Mouse (Mus musculus): ENCODE measurements at regions not wholly inside any gene's neighbourhood (a gene's known extent, or its start where the extent isn't known, plus 50 kb on each side); places are given as distances from the start of the nearest gene placed in this dataset.

DNA sequence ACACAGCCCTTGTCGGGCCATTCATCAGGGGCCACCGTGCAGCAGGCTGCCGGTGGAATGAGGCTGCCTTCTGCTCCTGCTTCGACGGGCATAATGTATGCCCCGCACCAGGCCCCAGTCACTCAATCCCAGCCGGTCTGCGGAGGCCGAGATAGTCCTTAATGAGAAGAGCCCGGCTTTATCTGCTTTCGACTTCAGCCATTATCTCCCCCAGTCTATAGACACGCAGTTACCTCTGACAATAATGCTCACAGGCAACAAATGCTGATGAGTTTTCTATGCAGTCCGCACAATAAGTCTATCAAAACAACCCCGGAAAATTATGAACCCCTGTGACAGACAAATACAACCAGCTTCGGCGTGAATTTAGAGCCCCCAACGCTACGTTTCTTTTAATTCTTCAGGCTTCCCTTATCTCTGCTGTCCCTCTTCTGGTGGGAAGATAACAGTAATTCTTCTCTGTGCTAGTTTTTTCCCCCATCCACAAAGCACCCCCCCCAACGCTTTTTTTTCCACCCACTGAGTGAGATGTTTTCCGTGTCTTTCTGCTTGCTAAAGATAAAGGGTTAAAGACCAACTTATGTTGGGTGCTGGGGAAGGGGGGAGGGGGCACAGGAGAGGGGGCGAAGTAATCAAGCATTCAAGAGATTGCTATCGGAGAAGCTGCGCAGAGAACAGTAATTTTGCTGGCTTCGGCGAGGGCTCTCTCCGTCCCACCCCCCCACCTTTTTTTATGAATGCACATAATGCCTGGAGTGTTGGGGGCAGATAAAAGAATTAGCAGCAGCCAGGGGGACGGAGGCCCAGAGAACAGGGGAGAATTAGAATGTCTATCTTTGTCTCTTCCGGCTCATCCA, 117.8 kb downstream of the Mrm1 start:
- DNase-seq (ENCODE audit: low spot score in 2 of 2), result no peak

DNA sequence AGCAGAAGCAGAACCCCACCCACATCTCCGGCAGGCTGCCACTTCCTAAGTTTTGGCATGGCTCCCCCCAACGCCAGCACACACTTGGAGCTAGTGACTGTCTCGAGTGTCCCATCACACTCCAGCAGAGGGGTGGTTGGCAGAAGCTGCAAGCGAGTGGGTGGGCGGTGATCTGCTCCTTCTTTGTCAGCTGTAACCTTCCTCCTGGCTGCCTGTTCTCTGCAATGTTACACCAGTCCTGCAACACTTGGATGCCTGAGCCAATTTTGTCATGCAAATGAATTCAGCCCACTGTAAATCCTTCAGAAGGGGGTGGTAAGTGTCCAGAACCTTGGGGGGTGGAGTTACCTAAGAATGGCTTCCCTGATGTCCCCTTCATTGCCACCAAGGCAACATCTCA, 121.8 kb downstream of the Mrm1 start:
- no peak for DNase-seq (ENCODE audit: low spot score in 2 of 2)

DNA sequence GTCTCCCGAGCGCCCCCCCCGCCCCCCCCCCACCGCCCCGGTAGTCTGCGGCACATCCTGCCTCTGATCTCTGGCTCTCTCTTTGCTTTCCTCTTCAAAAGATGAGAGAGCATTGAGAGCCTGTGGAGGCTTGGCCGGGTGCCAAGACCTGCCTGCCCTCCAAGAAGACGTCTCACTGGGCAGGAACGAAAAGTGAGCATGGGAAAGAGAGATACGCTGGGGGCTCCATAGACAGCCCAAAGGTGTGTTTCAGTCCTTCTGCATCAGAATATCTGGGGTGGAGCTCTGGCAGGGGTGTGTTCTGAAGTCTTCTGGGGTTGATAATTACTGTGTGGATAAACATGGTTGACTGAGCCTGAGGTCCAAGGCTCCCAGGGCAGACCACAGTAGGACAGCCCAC, 126.7 kb downstream of the Mrm1 start:
- DNase-seq (ENCODE audit: low spot score in 2 of 2), result no peak

DNA sequence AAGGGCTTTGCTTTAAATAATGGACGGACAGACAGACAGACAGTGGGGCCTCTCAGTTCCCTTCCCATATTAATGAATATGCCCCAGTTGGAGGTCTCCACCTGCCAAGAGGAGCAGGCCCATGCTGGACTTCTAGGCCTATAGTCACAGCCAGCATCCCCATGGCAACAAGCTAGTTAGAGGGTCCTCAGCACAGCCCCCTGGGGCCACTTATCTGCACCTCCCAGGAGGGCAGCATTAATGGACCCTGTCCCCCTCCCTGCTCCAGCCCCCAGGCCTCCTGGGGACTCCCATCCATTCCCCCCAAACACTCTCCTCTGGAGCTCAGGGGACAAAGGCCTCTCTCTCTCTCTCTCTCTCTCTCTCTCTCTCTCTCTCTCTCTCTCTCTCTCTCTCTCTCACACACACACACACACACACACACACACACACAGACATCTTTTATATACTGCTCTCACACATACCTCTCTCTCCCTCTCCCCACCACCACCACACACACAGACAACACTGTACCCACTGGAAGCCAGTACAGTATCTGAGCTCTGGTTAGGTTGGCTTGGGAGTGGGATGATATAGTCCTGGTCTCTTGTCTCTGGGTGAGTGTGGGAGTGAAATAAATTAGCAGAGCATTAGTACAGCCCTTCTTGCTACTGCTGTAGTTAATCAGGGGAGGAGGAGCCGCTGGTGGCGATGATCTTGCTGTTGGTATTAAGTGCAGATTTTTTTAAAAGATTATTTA, 127.7 kb downstream of the Mrm1 start:
- no peak for DNase-seq (ENCODE audit: low spot score in 2 of 2)

DNA sequence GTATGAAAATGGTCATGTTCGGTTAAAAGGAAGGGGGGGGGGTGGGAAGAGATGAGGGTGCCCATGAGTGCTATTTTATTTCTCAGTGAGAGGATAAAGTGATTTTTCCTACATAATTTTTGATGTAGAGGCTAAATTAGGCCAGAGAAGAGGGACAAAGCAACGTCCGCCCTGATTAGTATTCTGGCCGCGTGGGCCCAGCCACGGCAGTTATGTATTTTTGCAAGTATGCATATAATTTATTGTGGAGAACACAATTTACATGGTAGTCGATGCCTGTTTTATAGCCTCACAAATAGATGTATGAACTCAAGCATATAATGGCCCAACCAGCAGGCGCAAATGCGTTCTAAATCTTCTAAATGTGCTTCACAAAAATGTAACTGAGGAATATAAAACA, 132.8 kb downstream of the Mrm1 start:
- no peak for DNase-seq (ENCODE audit: low spot score in 2 of 2)

DNA sequence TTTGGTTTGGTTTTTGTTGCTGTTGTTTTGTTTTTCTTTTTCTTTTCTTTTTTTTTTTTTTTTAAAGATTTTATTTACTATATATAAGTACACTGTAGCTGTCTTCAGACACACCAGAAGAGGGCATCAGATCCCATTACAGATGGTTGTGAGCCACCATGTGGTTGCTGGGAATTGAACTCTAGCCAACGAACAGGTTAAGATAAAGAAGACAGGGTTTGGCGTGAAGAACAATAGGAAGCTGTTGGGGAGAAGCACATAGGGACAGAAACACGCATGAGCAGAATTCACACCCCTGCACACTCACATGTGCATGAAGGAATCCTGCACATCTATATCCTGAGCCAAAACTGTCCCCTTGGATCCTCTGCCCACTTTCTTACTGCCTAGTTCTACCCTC, 135.0 kb downstream of the Mrm1 start:
- no peak for DNase-seq (ENCODE audit: low spot score in 2 of 2)

DNA sequence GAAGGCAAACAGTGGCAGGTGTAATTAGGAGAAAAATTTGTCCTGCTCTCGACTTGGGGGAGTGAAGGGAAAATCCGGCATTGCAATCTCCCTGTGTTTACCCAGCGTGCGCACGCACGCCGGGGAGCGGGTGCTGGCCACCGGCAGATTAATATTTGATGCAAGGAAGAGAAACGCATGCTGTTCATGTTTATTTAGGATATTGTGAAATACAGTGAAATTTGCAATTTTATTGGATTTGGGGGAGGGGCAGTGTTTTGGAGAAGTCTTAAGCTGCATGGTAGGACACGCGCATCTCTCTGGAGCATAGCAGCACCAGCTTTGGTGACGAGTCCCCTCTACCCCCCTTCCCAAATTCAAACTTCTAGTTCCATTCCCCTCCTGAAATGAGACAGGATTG, 136.4 kb downstream of the Mrm1 start:
- no peak for DNase-seq (ENCODE audit: low spot score in 2 of 2)

DNA sequence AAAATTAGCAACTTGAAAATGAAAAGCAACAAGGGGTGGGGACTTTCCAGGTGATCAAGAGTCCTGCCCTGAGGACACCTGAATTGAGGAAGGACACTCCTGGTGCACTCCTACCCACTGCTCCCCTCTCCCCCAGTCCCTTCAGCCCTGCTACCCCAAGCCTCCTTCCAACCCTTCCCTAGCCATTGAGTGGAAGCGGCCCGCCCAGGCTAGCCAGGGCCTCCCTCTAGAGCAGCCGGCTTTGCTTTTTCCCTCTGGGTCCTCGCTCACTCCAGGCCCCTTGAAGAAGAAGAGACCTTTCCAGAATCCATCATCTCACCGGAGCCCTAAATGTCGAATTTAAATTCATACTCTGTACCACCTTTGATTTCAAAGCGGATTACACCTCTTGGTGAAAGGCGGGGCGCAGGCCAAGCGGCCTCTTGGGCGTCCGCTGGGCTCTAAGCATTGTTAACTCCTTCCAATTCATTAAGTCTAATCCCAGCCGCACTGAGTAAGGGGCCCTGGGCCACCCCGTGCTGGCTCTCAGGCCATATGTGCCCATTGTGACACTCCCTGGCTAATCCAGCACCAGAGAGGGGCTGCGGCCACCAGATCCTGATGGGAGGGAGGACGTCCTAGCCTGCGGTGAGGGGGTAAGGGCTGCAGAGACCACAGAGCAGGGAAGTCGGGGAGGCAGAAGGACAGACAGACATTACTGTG, 142.8 kb downstream of the Mrm1 start:
- DNase-seq (ENCODE audit: low spot score in 2 of 2), result no peak

DNA sequence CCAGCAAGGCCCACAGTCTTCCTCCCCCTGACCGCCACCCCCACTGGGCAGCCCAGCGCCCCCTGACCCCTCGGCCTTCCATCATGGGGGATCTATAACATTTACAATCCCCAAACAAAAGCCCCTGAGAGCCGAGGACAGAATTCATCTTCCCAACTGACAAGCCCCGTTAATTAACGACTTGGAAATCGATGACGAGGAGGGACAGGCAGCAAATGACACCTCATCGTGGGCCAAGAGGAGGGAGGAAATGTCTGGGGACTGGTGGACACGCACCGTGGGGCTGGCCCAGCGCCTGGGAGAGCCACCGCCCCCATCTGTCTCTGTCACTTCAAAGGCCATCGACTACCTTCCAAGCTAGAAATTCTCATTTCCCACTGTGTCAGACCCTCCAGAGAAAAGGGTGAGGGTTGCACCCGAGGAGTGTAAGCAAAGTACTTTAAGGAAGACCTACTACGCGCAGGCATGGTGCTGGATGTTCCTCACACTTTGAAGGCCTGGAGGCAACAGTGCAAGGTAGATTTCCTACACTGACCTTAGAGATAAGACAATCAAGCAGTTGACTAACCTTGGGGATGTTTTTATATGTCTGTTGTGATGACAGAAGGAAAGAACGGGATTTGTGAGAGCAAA, 146.4 kb downstream of the Mrm1 start:
- DNase-seq (ENCODE audit: low spot score in 2 of 2), result no peak

DNA sequence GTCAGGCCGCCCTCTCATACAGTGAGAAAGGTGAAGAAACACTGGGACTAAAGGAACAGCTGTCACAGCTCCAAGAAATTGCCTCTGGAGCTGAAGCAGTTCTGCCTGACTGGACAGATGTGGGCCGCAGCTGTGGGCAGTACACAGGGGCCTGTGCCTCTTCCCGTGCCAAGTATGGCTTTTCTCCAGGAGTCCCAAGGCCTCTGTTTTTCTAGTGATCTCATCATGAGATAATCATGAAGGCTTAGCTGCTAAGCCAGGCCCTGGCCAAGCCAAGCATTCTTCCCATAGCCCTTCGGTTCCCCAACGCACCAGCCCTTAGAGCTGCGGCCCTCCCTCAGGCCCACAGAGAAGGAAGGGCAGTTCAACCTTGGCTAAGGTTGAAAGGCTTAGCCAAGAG, 146.2 kb upstream of the Lhx1 start:
- DNase-seq (ENCODE audit: low spot score in 2 of 2), result peak in 1 of 2 experiments; percentile 16

DNA sequence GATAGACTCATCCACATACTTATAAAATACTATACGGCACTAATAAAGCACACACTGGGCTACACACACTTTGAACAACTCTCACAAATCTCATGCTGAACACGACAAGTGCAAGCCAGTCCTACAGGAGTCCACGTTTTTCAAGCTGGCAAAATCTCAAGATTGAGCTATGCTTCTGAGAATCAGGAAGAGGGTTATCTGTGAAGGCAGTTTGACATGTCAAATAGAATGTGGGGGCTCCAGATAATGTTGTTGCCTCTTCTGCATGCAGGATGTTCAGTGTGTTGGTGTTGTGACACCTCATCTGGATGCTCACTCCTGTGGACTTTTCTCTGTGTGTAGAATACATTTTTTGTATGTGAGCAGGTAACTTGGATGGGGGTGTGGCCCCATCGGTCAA, 142.4 kb upstream of the Lhx1 start:
- no peak for DNase-seq (ENCODE audit: low spot score in 2 of 2)

DNA sequence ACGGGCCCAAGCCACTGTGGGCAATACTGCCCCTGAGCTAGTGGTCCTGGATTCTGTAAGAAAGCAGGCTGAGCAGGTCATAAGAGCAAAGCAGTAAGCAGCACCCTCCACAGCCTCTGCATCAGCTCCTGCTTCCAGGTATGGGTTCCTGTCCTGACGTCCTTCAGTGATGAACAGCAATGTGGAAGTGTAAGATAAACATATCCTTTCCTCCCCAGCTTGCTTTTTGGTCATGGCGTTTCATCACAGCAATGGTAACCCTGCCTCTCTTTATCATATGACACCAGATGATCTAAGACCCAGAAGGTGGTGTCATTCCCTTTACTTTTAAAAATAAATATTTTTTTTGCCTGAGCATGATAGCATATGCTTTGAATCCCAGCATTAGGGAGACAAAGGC, 138.9 kb upstream of the Lhx1 start:
- DNase-seq (ENCODE audit: low spot score in 2 of 2), result no peak

DNA sequence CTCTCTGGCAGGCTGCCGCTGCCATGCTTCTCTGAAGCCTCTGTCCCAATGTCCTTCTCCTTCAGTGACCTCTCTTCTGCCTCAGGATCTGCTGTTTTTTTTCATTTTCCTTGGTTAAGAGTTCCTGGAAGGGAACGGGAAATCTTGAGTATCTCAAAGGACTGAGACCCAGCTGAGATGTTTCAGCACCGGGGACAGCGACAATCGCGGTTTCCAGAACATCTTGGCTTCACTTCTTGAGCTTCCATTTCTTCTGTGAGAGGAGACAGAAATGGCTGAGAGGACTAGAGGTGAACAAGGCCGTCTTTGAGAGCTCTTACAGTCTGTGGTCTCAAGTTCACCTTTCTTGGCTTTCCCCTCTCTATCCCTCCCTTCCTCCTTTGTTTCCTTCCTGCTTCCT, 136.6 kb upstream of the Lhx1 start:
- DNase-seq (ENCODE audit: low spot score in 2 of 2), result peak; percentile 21 to 26

DNA sequence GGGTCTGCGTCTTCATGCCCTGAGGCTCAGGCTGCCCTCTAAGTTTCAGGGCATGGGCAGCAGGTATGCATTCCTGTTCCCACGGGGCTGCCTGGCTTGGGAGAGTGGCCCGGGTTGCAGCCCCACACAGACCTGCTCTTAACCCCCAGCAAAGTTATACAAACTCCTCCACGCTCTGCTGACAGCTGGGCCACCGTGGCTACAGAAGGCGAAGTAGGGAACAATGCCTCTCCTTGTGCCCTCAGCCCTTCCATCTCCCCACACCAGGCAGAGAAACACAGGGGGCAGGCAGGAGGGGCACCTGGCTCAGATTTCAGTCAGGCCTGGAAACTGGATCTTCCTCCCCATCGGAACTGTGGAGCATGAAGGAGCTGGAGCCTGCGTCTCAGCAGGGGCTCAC, 135.5 kb upstream of the Lhx1 start:
- DNase-seq (ENCODE audit: low spot score in 2 of 2), result no peak

DNA sequence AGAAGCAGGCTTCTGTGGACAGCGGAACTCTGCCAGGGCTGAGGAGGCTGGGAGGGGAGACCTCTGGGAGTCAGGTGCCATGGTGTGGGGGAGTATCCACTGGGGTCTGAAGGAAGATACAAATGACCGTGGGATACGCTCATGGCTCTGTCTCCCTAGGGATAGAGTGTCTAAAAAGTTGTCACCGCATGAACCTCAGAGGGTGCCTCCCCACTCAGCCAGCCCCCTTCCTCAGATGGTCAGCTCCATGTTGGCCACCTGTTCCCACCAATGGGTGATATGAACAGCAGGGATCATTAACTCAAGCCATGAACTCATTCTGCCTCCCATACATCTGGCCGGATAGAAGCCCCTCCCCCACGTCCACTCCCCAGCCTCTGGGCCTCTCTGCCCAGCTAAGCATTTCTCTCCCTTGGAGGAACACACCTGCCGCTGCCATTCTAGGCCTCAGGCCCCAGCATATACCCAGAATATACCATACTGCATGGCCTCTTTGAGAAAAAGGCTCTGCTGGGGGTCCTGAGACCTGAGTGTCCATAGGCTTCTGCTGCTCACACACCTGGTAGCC, 134.1 kb upstream of the Lhx1 start:
- no peak for DNase-seq (ENCODE audit: low spot score in 2 of 2)

DNA sequence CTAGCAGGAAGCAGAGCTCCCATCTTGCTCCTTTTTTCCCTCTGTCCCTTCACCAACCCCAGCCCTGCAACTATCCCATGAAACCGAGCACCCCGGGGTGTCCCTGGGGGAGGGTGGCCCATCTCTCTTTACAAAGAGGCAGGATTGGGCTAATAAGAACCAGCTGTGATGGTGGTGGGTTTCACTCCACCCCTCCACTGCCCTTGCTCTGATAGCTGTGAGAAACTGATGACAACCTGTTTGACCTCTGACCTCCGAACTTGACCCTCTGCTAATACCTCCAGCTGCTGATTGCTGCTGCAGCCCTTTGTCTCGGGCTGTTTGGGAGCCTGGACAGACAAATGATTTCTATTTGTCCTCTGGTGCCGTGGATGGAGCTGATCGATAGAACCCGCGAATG, 128.1 kb upstream of the Lhx1 start:
- no peak for DNase-seq (ENCODE audit: low spot score in 2 of 2)

DNA sequence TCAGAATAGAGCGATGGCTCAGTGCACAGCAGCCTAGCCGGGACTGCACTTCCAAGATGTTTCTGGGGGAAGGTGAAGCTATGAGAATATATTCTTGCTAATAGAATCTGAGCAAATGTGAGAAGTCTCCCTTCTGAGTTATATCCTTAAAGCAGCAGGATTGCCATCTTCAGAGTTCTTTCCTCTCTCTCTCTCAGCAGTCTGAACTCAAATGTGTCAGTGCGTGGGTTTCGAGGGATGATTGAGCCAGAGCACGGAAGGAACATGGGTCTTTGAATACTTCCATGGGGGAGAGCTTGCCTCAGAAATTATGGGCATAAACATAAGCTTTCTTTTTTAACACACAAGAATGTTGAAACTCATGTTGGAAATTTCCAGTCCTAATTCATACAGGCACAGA, 123.6 kb upstream of the Lhx1 start:
- no peak for DNase-seq (ENCODE audit: low spot score in 2 of 2)

DNA sequence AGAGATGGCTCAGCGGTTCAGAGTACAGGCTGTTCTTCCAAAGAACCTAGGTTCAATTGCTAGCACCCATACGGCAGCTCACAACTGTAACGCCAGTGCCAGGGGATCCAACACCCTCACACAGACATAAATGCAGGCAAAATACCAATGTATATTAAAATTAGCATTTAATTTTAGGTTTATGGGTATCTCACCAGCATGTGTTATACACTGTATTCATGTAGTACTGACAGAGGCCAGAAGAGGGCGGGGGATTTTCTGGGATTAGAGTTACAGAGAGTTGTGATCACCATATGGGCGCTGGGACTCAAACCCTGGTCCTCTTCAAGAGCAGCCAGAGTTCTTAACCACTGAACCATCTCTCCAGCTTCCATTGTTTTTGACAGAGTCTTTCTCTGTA, 121.8 kb upstream of the Lhx1 start:
- DNase-seq (ENCODE audit: low spot score in 2 of 2), result no peak

DNA sequence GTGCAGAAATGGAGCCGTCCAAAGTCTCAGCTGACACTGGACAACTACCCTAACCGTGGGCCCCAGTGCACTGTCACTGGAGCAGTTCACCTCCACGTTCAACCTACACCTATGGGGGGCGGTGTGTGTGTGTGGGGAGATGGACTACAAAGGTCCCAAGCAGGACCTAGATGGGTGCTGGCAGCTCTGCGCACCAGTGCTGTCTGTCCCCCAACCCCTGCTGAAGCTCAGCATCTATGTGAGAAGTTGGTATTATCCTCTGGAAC, 117.7 kb upstream of the Lhx1 start:
- DNase-seq (ENCODE audit: low spot score in 2 of 2), result no peak

DNA sequence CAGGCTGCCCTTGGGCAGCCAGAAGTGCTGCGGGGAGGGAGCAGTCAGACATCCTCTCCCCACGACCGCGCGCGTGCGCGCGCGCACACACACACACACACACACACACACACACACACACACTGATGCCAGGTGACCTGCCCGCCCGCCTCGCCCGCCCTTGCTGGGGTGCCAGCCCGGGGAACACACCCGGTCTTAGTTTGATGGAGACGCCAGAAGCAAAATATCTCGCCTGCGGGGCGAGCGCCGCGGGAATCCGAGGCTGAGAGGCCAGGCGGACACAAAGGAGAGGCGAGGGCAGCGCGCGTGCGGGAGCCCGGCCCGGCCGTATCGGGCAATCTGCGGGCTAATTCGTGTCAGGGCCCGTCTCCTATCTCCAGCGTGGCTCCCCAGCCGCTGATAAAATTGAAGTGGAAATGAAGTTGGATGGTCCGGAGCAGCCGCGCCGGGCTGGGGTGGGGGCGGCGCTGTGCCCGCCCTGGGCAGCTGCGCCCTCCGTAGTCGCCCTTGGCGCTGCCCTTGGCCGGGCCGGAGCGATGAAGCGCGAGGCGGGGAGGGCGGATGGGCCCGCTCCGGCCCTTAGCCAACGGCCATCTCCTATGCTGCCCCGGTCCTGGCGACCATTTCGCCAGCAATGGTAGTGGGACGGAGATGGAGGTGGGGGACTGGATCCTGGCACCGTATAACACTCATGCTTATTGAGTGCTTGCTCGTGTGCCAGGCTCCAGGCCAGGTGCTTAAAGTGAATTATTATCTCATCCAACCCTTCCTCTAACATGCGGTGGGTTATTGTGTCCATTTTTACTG, 117.2 kb upstream of the Lhx1 start:
- no peak for DNase-seq (ENCODE audit: low spot score in 2 of 2)

DNA sequence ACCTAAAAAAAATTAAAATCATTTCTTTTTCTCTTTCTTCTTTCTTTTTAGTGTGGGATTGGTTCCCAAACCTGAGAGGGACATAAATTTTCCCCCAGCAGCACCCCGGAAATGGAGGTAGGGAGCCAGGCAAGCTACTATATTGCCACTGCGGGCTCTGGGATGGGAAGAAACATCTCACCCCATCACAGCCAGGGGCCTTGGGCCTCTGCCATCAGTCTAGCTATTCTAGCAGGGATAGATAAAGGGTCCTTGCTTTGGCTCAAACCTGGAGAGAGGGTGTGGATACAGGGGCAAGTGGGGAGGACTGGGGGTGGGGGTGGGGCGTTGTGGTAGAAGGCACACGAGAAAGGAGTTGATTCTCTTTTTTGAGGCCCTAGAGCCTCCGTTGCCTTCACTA, 116.3 kb upstream of the Lhx1 start:
- DNase-seq (ENCODE audit: low spot score in 2 of 2), result no peak

Data from adrenal gland, postnatal 4 days (tissue).